Mouse (Mus musculus): ENCODE data around the gene Tmc6. TPM values are rescaled to one million over a fixed set of nuclear protein-coding genes. Genes with fewer than 3 reads are reported as not detected.
A peak's percentile ranks its signal among the peaks of the same experiment; 100 is the strongest.

The Tmc6 gene
- polyA plus RNA-seq, 1 experiment from 2014 or later, result 16.5 TPM

- H3K4me3 ChIP-seq (ENCODE audit: low read depth, low read length), result no peak overlapping the region
- ATAC-seq (ENCODE audit: low read depth) (no peak), DNase-seq (ENCODE audit: low spot score) (no peak)
- 73% methylated on average over 7 of the region's 7 CpGs for WGBS
- no peaks in the 10 kb centered on the region for H3K36me3 ChIP-seq (ENCODE audit: control insufficient read depth, insufficient read depth, low read length)
- no peaks in the 10 kb centered on the region for H3K27me3 ChIP-seq (replicated peaks; ENCODE audit: control insufficient read depth, insufficient read depth, low read length)
- no peaks in the 10 kb centered on the region for H3K4me1 ChIP-seq (ENCODE audit: control insufficient read depth, insufficient read depth, low read length)
- H3K27ac ChIP-seq (replicated peaks; ENCODE audit: low read depth, low read length), result no peak overlapping the region
- H3K9ac ChIP-seq (ENCODE audit: low read depth, low read length), result no peak overlapping the region
- no peaks in the 10 kb centered on the region for H3K9me3 ChIP-seq (ENCODE audit: control insufficient read depth, low read length)
- H3K4me2 ChIP-seq (ENCODE audit: low read depth, low read length), result no peak overlapping the region
Measured at GRCm38 (mm10) chr11:117800038-117800437, 18.0 kb upstream of the Tmc6 start.

- Histone ChIP-seq H3K4me1 (ENCODE audit: control insufficient read depth, insufficient read depth, low read length) (no peaks in the 10 kb centered on the region), H3K9me3 (ENCODE audit: control insufficient read depth, low read length) (no peaks in the 10 kb centered on the region), H3K27ac (replicated peaks; ENCODE audit: low read depth, low read length) (no peak overlapping the region), H3K4me3 (ENCODE audit: low read depth, low read length) (no peak overlapping the region), H3K36me3 (ENCODE audit: control insufficient read depth, insufficient read depth, low read length) (no peaks in the 10 kb centered on the region), H3K27me3 (replicated peaks; ENCODE audit: control insufficient read depth, insufficient read depth, low read length) (no peaks in the 10 kb centered on the region), H3K9ac (ENCODE audit: low read depth, low read length) (no peak overlapping the region), H3K4me2 (ENCODE audit: low read depth, low read length) (no peak overlapping the region)
- DNase-seq (ENCODE audit: low spot score) (no peak), ATAC-seq (ENCODE audit: low read depth) (no peak)
- 68% methylated on average over 5 of the region's 5 CpGs for WGBS
Measured at GRCm38 (mm10) chr11:117799174-117799573, 17.2 kb upstream of the Tmc6 start.

- 43% methylated on average over 2 of the region's 2 CpGs for WGBS
Measured at GRCm38 (mm10) chr11:117798160-117798541, 16.2 kb upstream of the Tmc6 start.

GRCm38 (mm10) chr11:117797511-117798159 lies 15.6 kb upstream of the Tmc6 start, which contains the start of gene 6030468B19Rik:
TSS of gene 6030468B19Rik (plus strand) at chr11:117797660.
- 50% methylated on average over 9 of the region's 9 CpGs for WGBS
- no peak within 1 kb of the TSS for H3K4me3 ChIP-seq (ENCODE audit: low read depth, low read length)
- no peak within 1 kb of the TSS for H3K9ac ChIP-seq (ENCODE audit: low read depth, low read length)
- H3K36me3 ChIP-seq (ENCODE audit: control insufficient read depth, insufficient read depth, low read length), result no peaks in the 10 kb centered on the region
- no peak for DNase-seq (ENCODE audit: low spot score)
- H3K9me3 ChIP-seq (ENCODE audit: control insufficient read depth, low read length), result no peaks in the 10 kb centered on the region
- H3K4me1 ChIP-seq (ENCODE audit: control insufficient read depth, insufficient read depth, low read length), result peaks cover 1% of the 10 kb centered on the region
- no peaks in the 10 kb centered on the region for H3K27me3 ChIP-seq (replicated peaks; ENCODE audit: control insufficient read depth, insufficient read depth, low read length)
- H3K27ac ChIP-seq (replicated peaks; ENCODE audit: low read depth, low read length), result no peak within 1 kb of the TSS
- ATAC-seq (ENCODE audit: low read depth), result no peak; the same call in 1 of the 2 replicates
- H3K4me2 ChIP-seq (ENCODE audit: low read depth, low read length), result no peak within 1 kb of the TSS

More at GRCm38 (mm10) chr11:117798160-117798541, 16.2 kb upstream of the Tmc6 start:
- Histone ChIP-seq H3K27ac (replicated peaks; ENCODE audit: low read depth, low read length) (no peak overlapping the region), H3K36me3 (ENCODE audit: control insufficient read depth, insufficient read depth, low read length) (no peaks in the 10 kb centered on the region), H3K9ac (ENCODE audit: low read depth, low read length) (no peak overlapping the region), H3K4me2 (ENCODE audit: low read depth, low read length) (no peak overlapping the region), H3K4me1 (ENCODE audit: control insufficient read depth, insufficient read depth, low read length) (no peaks in the 10 kb centered on the region), H3K9me3 (ENCODE audit: control insufficient read depth, low read length) (no peaks in the 10 kb centered on the region), H3K4me3 (ENCODE audit: low read depth, low read length) (no peak overlapping the region), H3K27me3 (replicated peaks; ENCODE audit: control insufficient read depth, insufficient read depth, low read length) (no peaks in the 10 kb centered on the region)
- no peak for DNase-seq (ENCODE audit: low spot score)
- ATAC-seq (ENCODE audit: low read depth), result no peak

GRCm38 (mm10) chr11:117796954-117797353 lies 15.0 kb upstream of the Tmc6 start:
- Histone ChIP-seq H3K9me3 (ENCODE audit: control insufficient read depth, low read length) (no peaks in the 10 kb centered on the region), H3K9ac (ENCODE audit: low read depth, low read length) (no peak overlapping the region)
- 45% methylated on average over 5 of the region's 5 CpGs for WGBS

GRCm38 (mm10) chr11:117794035-117794551 lies 12.1 kb upstream of the Tmc6 start:
- WGBS, result 60% methylated on average over 4 of the region's 4 CpGs
- no peak overlapping the region for H3K9ac ChIP-seq (ENCODE audit: low read depth, low read length)
- no peak overlapping the region for H3K4me2 ChIP-seq (ENCODE audit: low read depth, low read length)

More at GRCm38 (mm10) chr11:117796954-117797353, 15.0 kb upstream of the Tmc6 start:
- DNase-seq (ENCODE audit: low spot score) (no peak), ATAC-seq (ENCODE audit: low read depth) (no peak)
- Histone ChIP-seq H3K27ac (replicated peaks; ENCODE audit: low read depth, low read length) (no peak overlapping the region), H3K27me3 (replicated peaks; ENCODE audit: control insufficient read depth, insufficient read depth, low read length) (no peaks in the 10 kb centered on the region), H3K4me2 (ENCODE audit: low read depth, low read length) (no peak overlapping the region), H3K4me1 (ENCODE audit: control insufficient read depth, insufficient read depth, low read length) (peaks cover 5% of the 10 kb centered on the region), H3K36me3 (ENCODE audit: control insufficient read depth, insufficient read depth, low read length) (no peaks in the 10 kb centered on the region), H3K4me3 (ENCODE audit: low read depth, low read length) (no peak overlapping the region)

GRCm38 (mm10) chr11:117792281-117792888 lies 10.4 kb upstream of the Tmc6 start:
- Histone ChIP-seq H3K9me3 (ENCODE audit: control insufficient read depth, low read length) (no peaks in the 10 kb centered on the region), H3K27me3 (replicated peaks; ENCODE audit: control insufficient read depth, insufficient read depth, low read length) (no peaks in the 10 kb centered on the region), H3K27ac (replicated peaks; ENCODE audit: low read depth, low read length) (no peak overlapping the region), H3K36me3 (ENCODE audit: control insufficient read depth, insufficient read depth, low read length) (no peaks in the 10 kb centered on the region), H3K4me3 (ENCODE audit: low read depth, low read length) (peak overlapping the region; percentile 16; the same call in 1 of the 2 replicates), H3K9ac (ENCODE audit: low read depth, low read length) (peak overlapping the region; percentile 46; the same call in 1 of the 2 replicates), H3K4me1 (ENCODE audit: control insufficient read depth, insufficient read depth, low read length) (peaks cover 9% of the 10 kb centered on the region), H3K4me2 (ENCODE audit: low read depth, low read length) (peak overlapping the region; percentile 49)
- ATAC-seq (ENCODE audit: low read depth), result peak; percentile 19; the same call in 1 of the 2 replicates
- 3% methylated on average over 22 of the region's 22 CpGs for WGBS
- DNase-seq (ENCODE audit: low spot score), result peak; percentile 66

More at GRCm38 (mm10) chr11:117794035-117794551, 12.1 kb upstream of the Tmc6 start:
- H3K27ac ChIP-seq (replicated peaks; ENCODE audit: low read depth, low read length), result no peak overlapping the region
- H3K9me3 ChIP-seq (ENCODE audit: control insufficient read depth, low read length), result no peaks in the 10 kb centered on the region
- ATAC-seq (ENCODE audit: low read depth), result no peak
- H3K36me3 ChIP-seq (ENCODE audit: control insufficient read depth, insufficient read depth, low read length), result no peaks in the 10 kb centered on the region
- no peaks in the 10 kb centered on the region for H3K27me3 ChIP-seq (replicated peaks; ENCODE audit: control insufficient read depth, insufficient read depth, low read length)
- H3K4me3 ChIP-seq (ENCODE audit: low read depth, low read length), result no peak overlapping the region
- DNase-seq (ENCODE audit: low spot score), result no peak
- peaks cover 9% of the 10 kb centered on the region for H3K4me1 ChIP-seq (ENCODE audit: control insufficient read depth, insufficient read depth, low read length)

GRCm38 (mm10) chr11:117791441-117791761 lies 9.4 kb upstream of the Tmc6 start:
- Histone ChIP-seq H3K36me3 (ENCODE audit: control insufficient read depth, insufficient read depth, low read length) (no peaks in the 10 kb centered on the region), H3K9me3 (ENCODE audit: control insufficient read depth, low read length) (no peaks in the 10 kb centered on the region), H3K4me1 (ENCODE audit: control insufficient read depth, insufficient read depth, low read length) (peaks cover 9% of the 10 kb centered on the region), H3K4me3 (ENCODE audit: low read depth, low read length) (no peak overlapping the region), H3K27ac (replicated peaks; ENCODE audit: low read depth, low read length) (no peak overlapping the region), H3K9ac (ENCODE audit: low read depth, low read length) (no peak overlapping the region), H3K4me2 (ENCODE audit: low read depth, low read length) (no peak overlapping the region), H3K27me3 (replicated peaks; ENCODE audit: control insufficient read depth, insufficient read depth, low read length) (no peaks in the 10 kb centered on the region)
- no peak for DNase-seq (ENCODE audit: low spot score)
- 88% methylated on average over 9 of the region's 9 CpGs for WGBS
- ATAC-seq (ENCODE audit: low read depth), result no peak

All from embryonic facial prominence, embryonic 14.5 days (tissue).